Mouse (Mus musculus) embryonic facial prominence, embryonic 10.5 days (tissue): ENCODE data around the gene Cyp24a1. TPM values are rescaled to one million over a fixed set of nuclear protein-coding genes. Genes with fewer than 3 reads are reported as not detected.
A peak's percentile ranks its signal among the peaks of the same experiment; 100 is the strongest.

Experiments used
- DNase-seq: peaks from one replicate; pipeline ENCODE4 v3.0.0-alpha.2; 2017; ENCODE audit warnings: low spot score
- H3K27ac ChIP-seq: fragments of 300-500 bp; sonication (generic); replicated peaks from 2 replicates; pipeline ENCODE4 v1.5.1; 2016; ENCODE audit warnings: mild to moderate bottlenecking
- H3K27me3 ChIP-seq: fragments of 300-500 bp; sonication (generic); replicated peaks from 2 replicates; pipeline ENCODE4 v1.6.1; 2016; ENCODE audit warnings: low read depth, mild to moderate bottlenecking; ENCODE audit not compliant: poor library complexity, severe bottlenecking
- H3K36me3 ChIP-seq: fragments of 300-500 bp; sonication (generic); replicated peaks from 2 replicates; pipeline ENCODE4 v1.6.1; 2016; ENCODE audit warnings: mild to moderate bottlenecking, moderate library complexity
- H3K4me1 ChIP-seq: fragments of 300-500 bp; sonication (generic); 2 replicates; pipeline ENCODE4 v1.6.1; 2016
- H3K4me3 ChIP-seq: fragments of 300-500 bp; sonication (generic); 2 replicates; pipeline ENCODE4 v1.5.1; 2016; ENCODE audit warnings: mild to moderate bottlenecking, moderate library complexity
- H3K9me3 ChIP-seq: fragments of 300-500 bp; sonication (generic); 2 replicates; pipeline ENCODE4 v1.6.1; 2016; ENCODE audit warnings: mild to moderate bottlenecking
- WGBS: fragments of 180-500 bp; shearing (Covaris S2); methylation state at CpG from one replicate; pipeline ENCODE4 v1.1.7; 2016; 5-methylcytosine and 5-hydroxymethylcytosine counted together
- polyA plus RNA-seq: library from polyadenylated mRNA; unstranded; fragments of >200 nt; fragmentation: Nextera tagmentation; extraction: Ambion mirVana; gene quantifications from 2 replicates; pipeline ENCODE4 v1.2.1, GENCODE M21; 2016

Gene Cyp24a1
- polyA plus RNA-seq, 1 experiment from 2014 or later, result not detected

DNA sequence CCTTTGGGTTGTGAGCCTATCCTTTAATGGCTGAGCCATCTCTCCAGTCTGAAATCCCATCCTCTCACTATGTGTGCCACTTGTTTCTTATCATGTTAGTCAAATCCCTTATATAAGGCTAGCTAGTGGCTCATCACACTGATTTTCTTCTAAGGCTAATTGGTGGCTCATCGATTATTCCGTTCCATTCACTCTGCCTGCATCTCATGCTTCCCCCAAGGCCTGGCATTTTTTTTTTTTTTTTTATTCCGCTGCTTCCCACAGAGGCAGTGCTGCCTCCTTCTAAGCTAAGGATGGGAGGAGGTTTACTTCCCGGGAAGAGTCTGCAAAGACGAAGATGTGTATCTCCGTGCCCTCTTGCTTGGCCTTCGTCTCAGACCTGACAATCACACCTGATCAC lies 9.7 kb downstream of the Cyp24a1 start:
- Histone ChIP-seq H3K4me3 (no peak overlapping the region), H3K27me3 (peaks cover 38% of the 10 kb centered on the region), H3K4me1 (no peaks in the 10 kb centered on the region), H3K9me3 (no peaks in the 10 kb centered on the region), H3K27ac (no peak overlapping the region), H3K36me3 (no peaks in the 10 kb centered on the region)
- 78% methylated on average over 7 of the region's 7 CpGs for WGBS
- DNase-seq, result no peak

- 67% methylated on average over 11 of the region's 11 CpGs for WGBS
- no peaks in the 10 kb centered on the region for H3K36me3 ChIP-seq
- H3K4me1 ChIP-seq, result no peaks in the 10 kb centered on the region
- H3K9me3 ChIP-seq, result no peaks in the 10 kb centered on the region
- peaks cover 18% of the 10 kb centered on the region for H3K27me3 ChIP-seq
- no peak overlapping the region for H3K27ac ChIP-seq
- DNase-seq, result no peak
- H3K4me3 ChIP-seq, result no peak overlapping the region
Measured at GRCm38 (mm10) chr2:170483914-170484313, 13.0 kb downstream of the Cyp24a1 start.

DNA sequence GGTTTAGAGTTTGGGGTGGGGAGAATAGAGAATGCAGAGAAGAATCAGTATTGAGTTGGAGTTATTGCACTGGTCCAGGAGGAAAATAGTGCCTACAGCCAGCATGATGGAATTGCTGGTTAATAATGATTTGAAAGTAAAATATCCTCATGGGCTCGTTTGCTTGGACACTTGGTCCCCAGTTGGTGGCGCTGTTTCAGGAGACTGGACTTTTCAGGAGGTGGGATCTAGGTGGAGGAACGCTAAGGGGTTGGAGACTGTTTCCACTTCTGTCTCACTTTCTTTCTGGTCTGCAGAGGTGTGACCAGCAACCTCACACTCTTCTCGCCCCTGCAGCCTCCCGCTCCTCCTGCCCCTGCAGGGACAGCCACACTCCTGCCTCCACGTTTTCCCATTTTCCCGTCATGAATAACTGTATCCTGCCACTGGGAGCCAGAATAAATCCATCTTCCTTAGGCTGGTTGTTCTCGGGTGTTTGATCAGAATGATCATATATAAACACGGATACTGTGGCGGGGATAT lies 14.9 kb downstream of the Cyp24a1 start:
- Histone ChIP-seq H3K27ac (no peak overlapping the region), H3K4me3 (no peak overlapping the region), H3K9me3 (no peaks in the 10 kb centered on the region), H3K4me1 (no peaks in the 10 kb centered on the region), H3K27me3 (peaks cover 8% of the 10 kb centered on the region), H3K36me3 (no peaks in the 10 kb centered on the region)
- WGBS, result 73% methylated on average over 10 of the region's 10 CpGs
- no peak for DNase-seq

DNA sequence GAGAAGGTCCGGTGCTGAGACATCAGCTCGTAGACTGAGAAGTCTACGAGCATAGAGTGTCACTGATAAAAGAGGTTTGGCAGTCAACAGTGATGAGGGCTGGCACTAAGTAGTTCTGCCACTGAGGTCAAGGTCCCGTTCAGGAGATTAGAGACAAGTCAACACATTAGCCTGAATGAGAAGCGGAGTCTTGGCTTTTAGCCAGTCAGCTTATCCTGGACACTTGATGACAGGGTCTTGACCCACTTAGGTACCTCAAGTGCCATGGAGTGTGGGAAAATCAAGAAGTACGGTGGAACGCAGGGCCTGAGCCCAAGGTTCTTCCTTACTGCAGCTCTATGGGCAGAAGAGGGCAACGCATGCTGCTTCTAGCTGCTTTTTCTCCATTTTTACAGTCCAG lies 20.3 kb downstream of the Cyp24a1 start:
- H3K27ac ChIP-seq, result no peak overlapping the region
- H3K27me3 ChIP-seq, result peaks cover 3% of the 10 kb centered on the region; the same call in 1 of the 2 replicates
- H3K4me1 ChIP-seq, result no peaks in the 10 kb centered on the region
- H3K9me3 ChIP-seq, result no peaks in the 10 kb centered on the region
- DNase-seq, result no peak
- H3K36me3 ChIP-seq, result no peaks in the 10 kb centered on the region
- no peak overlapping the region for H3K4me3 ChIP-seq
- 87% methylated on average over 8 of the region's 8 CpGs for WGBS

GRCm38 (mm10) chr2:170476215-170476614 lies 20.7 kb downstream of the Cyp24a1 start:
- no peak overlapping the region for H3K4me3 ChIP-seq
- DNase-seq, result no peak
- H3K36me3 ChIP-seq, result no peaks in the 10 kb centered on the region
- no peaks in the 10 kb centered on the region for H3K9me3 ChIP-seq
- no peaks in the 10 kb centered on the region for H3K4me1 ChIP-seq
- no peak overlapping the region for H3K27ac ChIP-seq
- peaks cover 4% of the 10 kb centered on the region for H3K27me3 ChIP-seq
- WGBS, result 87% methylated on average over 11 of the region's 11 CpGs

DNA sequence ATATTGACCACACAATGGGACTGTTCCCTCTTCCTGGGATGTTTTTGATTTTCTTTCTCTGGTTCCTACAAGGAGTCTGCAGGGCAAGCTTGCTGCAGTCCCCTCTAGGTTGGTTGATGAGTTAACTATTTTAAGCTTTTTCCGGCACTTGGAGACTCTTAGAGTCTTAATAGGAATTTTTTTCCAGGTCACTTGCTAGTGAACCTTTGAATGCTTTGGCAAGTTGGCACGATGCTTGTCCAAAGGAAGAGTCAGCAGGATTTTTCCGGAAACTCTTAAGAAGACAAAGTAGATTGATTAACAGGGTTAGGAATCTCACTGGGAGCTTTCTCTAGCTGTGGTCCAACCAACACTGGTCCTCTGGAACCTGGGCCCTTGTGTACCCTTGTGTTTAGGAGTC lies 21.8 kb downstream of the Cyp24a1 start:
- peaks cover 12% of the 10 kb centered on the region for H3K27me3 ChIP-seq
- no peak overlapping the region for H3K4me3 ChIP-seq
- 79% methylated on average over 3 of the region's 3 CpGs for WGBS
- no peak overlapping the region for H3K27ac ChIP-seq
- H3K4me1 ChIP-seq, result peaks cover 6% of the 10 kb centered on the region
- no peak for DNase-seq
- H3K9me3 ChIP-seq, result no peaks in the 10 kb centered on the region
- no peaks in the 10 kb centered on the region for H3K36me3 ChIP-seq

- H3K4me1 ChIP-seq, result peaks cover 16% of the 10 kb centered on the region
- no peak overlapping the region for H3K4me3 ChIP-seq
- WGBS, result 91% methylated on average over 5 of the region's 5 CpGs
Measured at GRCm38 (mm10) chr2:170474125-170474524, 22.8 kb downstream of the Cyp24a1 start.

DNA sequence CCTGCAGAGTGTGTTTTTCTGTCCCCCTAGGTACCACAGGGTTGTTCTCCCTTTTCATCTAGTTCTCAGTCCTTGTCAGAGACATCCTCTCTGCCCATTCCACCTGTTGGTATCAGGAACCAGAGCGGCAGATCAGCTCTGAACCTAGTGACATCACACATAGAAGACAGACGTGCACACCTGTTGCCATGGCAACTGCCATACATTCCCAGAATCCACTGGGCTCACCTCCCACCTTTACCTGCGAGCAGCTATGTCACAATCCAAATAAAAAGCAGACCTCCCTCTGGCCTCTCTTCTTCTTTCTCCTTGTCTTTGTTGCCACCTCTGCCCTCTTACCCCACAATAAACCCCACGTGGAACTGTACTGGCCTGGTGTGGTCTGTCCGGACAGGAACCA lies 26.4 kb downstream of the Cyp24a1 start:
- Histone ChIP-seq H3K4me1 (peaks cover 17% of the 10 kb centered on the region), H3K36me3 (no peaks in the 10 kb centered on the region), H3K4me3 (no peak overlapping the region), H3K27me3 (peaks cover 24% of the 10 kb centered on the region), H3K27ac (no peak overlapping the region), H3K9me3 (no peaks in the 10 kb centered on the region)
- WGBS, result 82% methylated on average over 5 of the region's 5 CpGs
- no peak for DNase-seq

More at GRCm38 (mm10) chr2:170474125-170474524, 22.8 kb downstream of the Cyp24a1 start:
- no peaks in the 10 kb centered on the region for H3K36me3 ChIP-seq
- H3K9me3 ChIP-seq, result no peaks in the 10 kb centered on the region
- DNase-seq, result no peak
- no peak overlapping the region for H3K27ac ChIP-seq
- H3K27me3 ChIP-seq, result peaks cover 19% of the 10 kb centered on the region

- WGBS, result 11% methylated on average over 10 of the region's 10 CpGs
- no peak overlapping the region for H3K27ac ChIP-seq
- H3K4me1 ChIP-seq, result peaks cover 18% of the 10 kb centered on the region
- H3K36me3 ChIP-seq, result no peaks in the 10 kb centered on the region
- H3K4me3 ChIP-seq, result 0 out of 2 replicates have a peak overlapping the region, but pooled peaks have one; percentile 4
- no peaks in the 10 kb centered on the region for H3K9me3 ChIP-seq
- peak; percentile 53 for DNase-seq
- H3K27me3 ChIP-seq, result peaks cover 24% of the 10 kb centered on the region
Measured at GRCm38 (mm10) chr2:170469616-170470308, 27.2 kb downstream of the Cyp24a1 start.

- DNase-seq, result peak; percentile 33
- Histone ChIP-seq H3K9me3 (no peaks in the 10 kb centered on the region), H3K36me3 (no peaks in the 10 kb centered on the region), H3K4me3 (no peak overlapping the region), H3K4me1 (peaks cover 22% of the 10 kb centered on the region), H3K27ac (no peak overlapping the region), H3K27me3 (peaks cover 24% of the 10 kb centered on the region)
Measured at GRCm38 (mm10) chr2:170468009-170468408, 28.9 kb downstream of the Cyp24a1 start.

DNA sequence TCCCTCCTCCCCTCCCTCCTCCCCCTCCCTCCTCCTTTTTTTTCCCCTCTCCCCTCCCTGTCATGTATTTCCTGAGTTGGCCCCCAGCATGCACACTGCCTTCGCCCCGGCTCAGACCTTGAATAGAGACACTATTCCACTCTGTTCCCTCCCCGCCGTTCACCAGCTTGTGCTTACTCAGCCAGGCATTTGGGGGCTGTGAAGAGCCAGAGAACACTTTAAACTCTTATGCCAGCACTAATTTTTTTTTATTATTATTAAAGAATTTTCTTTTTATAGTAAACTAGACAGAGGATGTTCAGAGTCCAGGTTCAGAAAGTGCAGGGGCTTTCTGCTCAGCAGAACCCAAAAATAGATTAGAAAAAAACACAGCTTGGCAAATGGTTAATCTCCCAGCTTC lies 32.1 kb downstream of the Cyp24a1 start:
- Histone ChIP-seq H3K27me3 (peaks cover 10% of the 10 kb centered on the region; the same call in 1 of the 2 replicates), H3K36me3 (no peaks in the 10 kb centered on the region), H3K27ac (no peak overlapping the region), H3K4me1 (peaks cover 28% of the 10 kb centered on the region), H3K4me3 (no peak overlapping the region), H3K9me3 (no peaks in the 10 kb centered on the region)
- DNase-seq, result no peak
- WGBS, result 52% methylated on average over 4 of the region's 4 CpGs

DNA sequence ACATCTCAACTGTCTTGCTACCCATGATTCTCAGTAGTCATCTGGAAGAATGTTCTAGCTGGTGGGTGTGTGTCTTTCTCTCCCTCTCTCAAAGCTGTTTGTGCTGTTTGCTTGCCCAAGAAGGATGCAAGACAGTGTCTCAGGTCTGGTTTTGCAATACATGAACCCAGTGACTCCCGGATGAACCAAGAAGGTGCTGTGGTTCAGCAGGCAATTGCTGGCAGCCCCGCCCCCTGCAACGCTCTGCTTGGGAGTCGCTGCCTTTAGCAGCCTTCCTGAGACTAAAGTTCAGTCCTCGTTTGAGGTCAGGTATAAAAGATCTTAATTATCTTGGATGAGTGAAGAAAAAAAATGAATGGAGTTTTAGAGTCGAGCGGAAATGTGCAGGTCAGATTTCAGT lies 35.3 kb downstream of the Cyp24a1 start:
- H3K36me3 ChIP-seq, result no peaks in the 10 kb centered on the region
- H3K27me3 ChIP-seq, result 0 out of 2 replicates have a peak, but pooled peaks cover 9% of the 10 kb centered on the region
- peaks cover 32% of the 10 kb centered on the region for H3K4me1 ChIP-seq
- no peak for DNase-seq
- WGBS, result 74% methylated on average over 7 of the region's 7 CpGs
- H3K27ac ChIP-seq, result no peak overlapping the region
- H3K9me3 ChIP-seq, result no peaks in the 10 kb centered on the region
- no peak overlapping the region for H3K4me3 ChIP-seq

GRCm38 (mm10) chr2:170459805-170460204 lies 37.1 kb downstream of the Cyp24a1 start:
- H3K4me1 ChIP-seq, result peaks cover 32% of the 10 kb centered on the region
- DNase-seq, result peak; percentile 70
- peaks cover 9% of the 10 kb centered on the region; the same call in 1 of the 2 replicates for H3K27me3 ChIP-seq
- H3K9me3 ChIP-seq, result no peaks in the 10 kb centered on the region
- no peak overlapping the region for H3K4me3 ChIP-seq
- H3K36me3 ChIP-seq, result no peaks in the 10 kb centered on the region
- H3K27ac ChIP-seq, result 0 out of 2 replicates have a peak overlapping the region, but pooled peaks have one; percentile 30
- WGBS, result 29% methylated on average over 9 of the region's 9 CpGs
